Mouse (Mus musculus): ENCODE results near the gene 2410004B18Rik. TPM values are rescaled to one million over a fixed set of nuclear protein-coding genes. Genes with fewer than 3 reads are reported as not detected.

2410004B18Rik gene
- polyA plus RNA-seq, 2 experiments: 31.2 to 47.8 TPM

DNA sequence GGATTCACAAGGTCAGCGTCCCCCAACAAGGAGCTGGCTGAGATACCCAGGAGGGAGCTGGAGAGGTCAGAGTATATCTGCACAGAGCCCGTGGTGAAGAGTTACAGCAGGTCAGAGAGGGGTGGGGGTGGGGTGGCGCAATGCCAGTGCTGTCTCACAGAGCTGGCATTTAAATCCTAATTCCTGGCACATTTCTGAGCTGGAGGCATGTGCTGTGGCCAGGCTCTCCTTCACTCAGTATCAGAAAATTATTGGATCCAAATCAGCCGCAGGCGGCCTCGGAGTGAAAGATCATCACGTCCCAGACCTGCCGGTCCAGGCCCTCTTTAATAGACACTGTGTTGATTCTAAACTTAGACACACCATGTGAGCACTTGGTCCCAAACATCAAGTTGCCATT lies 38.0 kb upstream of the 2410004B18Rik start:
- no peaks in the 10 kb centered on the region for H3K4me1 ChIP-seq (ENCODE audit: control insufficient read depth, insufficient read depth, low read length)
- H3K9ac ChIP-seq (ENCODE audit: low read depth, low read length, severe bottlenecking): no peak overlapping the region
- 67% methylated on average over 8 of the region's 8 CpGs for WGBS
- no peak for TF ChIP-seq POLR2A (IDR thresholded peaks at IDR 0.05; ENCODE audit: borderline replicate concordance, extremely low read depth, insufficient read depth, insufficient read length)
- H3K4me3 ChIP-seq (replicated peaks; ENCODE audit: low read length): no peak overlapping the region
- H3K36me3 ChIP-seq (ENCODE audit: control insufficient read depth, insufficient read depth, low read length): 0 out of 2 replicates have a peak, but pooled peaks cover 4% of the 10 kb centered on the region
- DNase-seq (ENCODE audit: low spot score): no peak
- no peak for ATAC-seq (ENCODE audit: low FRiP score, low read depth)
- H3K4me2 ChIP-seq (replicated peaks; ENCODE audit: low read depth, low read length, severe bottlenecking): no peak overlapping the region
- H3K9me3 ChIP-seq (ENCODE audit: control insufficient read depth, low read length): no peaks in the 10 kb centered on the region
- no peaks in the 10 kb centered on the region for H3K27me3 ChIP-seq (ENCODE audit: control insufficient read depth, insufficient read depth, low read length)
- H3K27ac ChIP-seq (replicated peaks; ENCODE audit: low read depth, low read length): no peak overlapping the region

GRCm38 (mm10) chr3:145903530-145903929 lies 34.3 kb upstream of the 2410004B18Rik start:
- no peak for ATAC-seq (ENCODE audit: low FRiP score, low read depth)
- Histone ChIP-seq H3K9ac (ENCODE audit: low read depth, low read length, severe bottlenecking) (no peak overlapping the region), H3K36me3 (ENCODE audit: control insufficient read depth, insufficient read depth, low read length) (no peaks in the 10 kb centered on the region), H3K4me1 (ENCODE audit: control insufficient read depth, insufficient read depth, low read length) (0 out of 2 replicates have a peak, but pooled peaks cover 3% of the 10 kb centered on the region), H3K9me3 (ENCODE audit: control insufficient read depth, low read length) (no peaks in the 10 kb centered on the region), H3K27ac (replicated peaks; ENCODE audit: low read depth, low read length) (no peak overlapping the region), H3K27me3 (ENCODE audit: control insufficient read depth, insufficient read depth, low read length) (no peaks in the 10 kb centered on the region), H3K4me2 (replicated peaks; ENCODE audit: low read depth, low read length, severe bottlenecking) (no peak overlapping the region), H3K4me3 (replicated peaks; ENCODE audit: low read length) (no peak overlapping the region)
- no peak for TF ChIP-seq POLR2A (IDR thresholded peaks at IDR 0.05; ENCODE audit: borderline replicate concordance, extremely low read depth, insufficient read depth, insufficient read length)
- 85% methylated on average over 8 of the region's 8 CpGs for WGBS
- DNase-seq (ENCODE audit: low spot score): no peak

- Histone ChIP-seq H3K4me2 (replicated peaks; ENCODE audit: low read depth, low read length, severe bottlenecking) (peak overlapping the region; percentile 37), H3K36me3 (ENCODE audit: control insufficient read depth, insufficient read depth, low read length) (no peaks in the 10 kb centered on the region), H3K9me3 (ENCODE audit: control insufficient read depth, low read length) (no peaks in the 10 kb centered on the region), H3K9ac (ENCODE audit: low read depth, low read length, severe bottlenecking) (no peak overlapping the region), H3K27ac (replicated peaks; ENCODE audit: low read depth, low read length) (no peak overlapping the region), H3K27me3 (ENCODE audit: control insufficient read depth, insufficient read depth, low read length) (no peaks in the 10 kb centered on the region), H3K4me3 (replicated peaks; ENCODE audit: low read length) (peak overlapping the region; percentile 22), H3K4me1 (ENCODE audit: control insufficient read depth, insufficient read depth, low read length) (0 out of 2 replicates have a peak, but pooled peaks cover 3% of the 10 kb centered on the region)
- WGBS: 47% methylated on average over 22 of the region's 22 CpGs
- ATAC-seq (ENCODE audit: low FRiP score, low read depth): peak; percentile 34; the same call in 1 of the 2 replicates
- no peak for TF ChIP-seq POLR2A (IDR thresholded peaks at IDR 0.05; ENCODE audit: borderline replicate concordance, extremely low read depth, insufficient read depth, insufficient read length)
- peak; percentile 87 for DNase-seq (ENCODE audit: low spot score)
These were observed 32.7 kb upstream of the 2410004B18Rik start for GRCm38 (mm10) chr3:145904850-145905776.

DNA sequence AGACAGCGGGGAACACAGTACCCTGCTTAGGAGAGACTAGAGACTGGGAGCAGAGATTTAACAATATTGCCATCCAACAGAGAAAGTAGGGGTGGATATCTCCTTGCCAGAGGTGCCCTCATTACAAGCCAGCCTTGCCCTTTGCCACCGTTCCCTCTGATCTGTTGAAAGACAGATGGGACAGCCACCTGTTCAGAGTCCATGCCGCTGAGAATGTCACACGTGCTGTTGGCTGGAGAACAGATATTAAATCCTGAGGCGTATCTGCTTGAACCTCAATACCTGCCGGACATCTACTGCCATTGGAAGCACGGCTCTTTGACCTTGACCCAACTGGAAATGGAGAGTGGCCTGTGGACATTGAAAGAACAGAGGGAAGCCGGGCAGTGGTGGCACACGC lies 31.2 kb upstream of the 2410004B18Rik start:
- DNase-seq (ENCODE audit: low spot score) (no peak), ATAC-seq (ENCODE audit: low FRiP score, low read depth) (no peak)
- H3K4me3 ChIP-seq (replicated peaks; ENCODE audit: low read length): no peak overlapping the region
- H3K27me3 ChIP-seq (ENCODE audit: control insufficient read depth, insufficient read depth, low read length): no peaks in the 10 kb centered on the region
- TF ChIP-seq POLR2A (IDR thresholded peaks at IDR 0.05; ENCODE audit: borderline replicate concordance, extremely low read depth, insufficient read depth, insufficient read length): no peak
- no peak overlapping the region for H3K4me2 ChIP-seq (replicated peaks; ENCODE audit: low read depth, low read length, severe bottlenecking)
- WGBS: 90% methylated on average over 9 of the region's 9 CpGs
- H3K9me3 ChIP-seq (ENCODE audit: control insufficient read depth, low read length): no peaks in the 10 kb centered on the region
- H3K9ac ChIP-seq (ENCODE audit: low read depth, low read length, severe bottlenecking): no peak overlapping the region
- H3K4me1 ChIP-seq (ENCODE audit: control insufficient read depth, insufficient read depth, low read length): 0 out of 2 replicates have a peak, but pooled peaks cover 3% of the 10 kb centered on the region
- H3K36me3 ChIP-seq (ENCODE audit: control insufficient read depth, insufficient read depth, low read length): no peaks in the 10 kb centered on the region
- H3K27ac ChIP-seq (replicated peaks; ENCODE audit: low read depth, low read length): no peak overlapping the region

- Histone ChIP-seq H3K9me3 (ENCODE audit: control insufficient read depth, low read length) (no peaks in the 10 kb centered on the region), H3K27ac (replicated peaks; ENCODE audit: low read depth, low read length) (no peak overlapping the region), H3K4me3 (replicated peaks; ENCODE audit: low read length) (no peak overlapping the region), H3K9ac (ENCODE audit: low read depth, low read length, severe bottlenecking) (no peak overlapping the region), H3K4me2 (replicated peaks; ENCODE audit: low read depth, low read length, severe bottlenecking) (no peak overlapping the region), H3K4me1 (ENCODE audit: control insufficient read depth, insufficient read depth, low read length) (no peaks in the 10 kb centered on the region), H3K27me3 (ENCODE audit: control insufficient read depth, insufficient read depth, low read length) (no peaks in the 10 kb centered on the region), H3K36me3 (ENCODE audit: control insufficient read depth, insufficient read depth, low read length) (no peaks in the 10 kb centered on the region)
- 73% methylated on average over 7 of the region's 7 CpGs for WGBS
- DNase-seq (ENCODE audit: low spot score) (no peak), ATAC-seq (ENCODE audit: low FRiP score, low read depth) (no peak)
- no peak for TF ChIP-seq POLR2A (IDR thresholded peaks at IDR 0.05; ENCODE audit: borderline replicate concordance, extremely low read depth, insufficient read depth, insufficient read length)
These were observed 25.3 kb upstream of the 2410004B18Rik start for GRCm38 (mm10) chr3:145912512-145912911.
